Mouse (Mus musculus): ENCODE data around the gene Cdk17.

GRCm38 (mm10) chr10:93270889-93271460, 110.3 kb downstream of the Cdk17 start:
- TF ChIP-seq POLR2A (IDR thresholded peaks at IDR 0.05; ENCODE audit: control insufficient read depth, low read depth, low read length) (no peak), CTCF (IDR thresholded peaks at IDR 0.05; ENCODE audit: control insufficient read depth, insufficient read depth, insufficient replicate concordance, low read depth, low read length) (no peak)
